Mouse (Mus musculus) midbrain, embryonic 11.5 days (tissue): ENCODE data around the gene Pon2. TPM values are rescaled to one million over a fixed set of nuclear protein-coding genes. Genes with fewer than 3 reads are reported as not detected.
A peak's percentile ranks its signal among the peaks of the same experiment; 100 is the strongest.

Experiments used
- ATAC-seq: fragments of 200-750 bp; cut with Nextera tagmentation; 2 replicates; pipeline ENCODE4 v1.8.0; 2017; ENCODE audit warnings: moderate TSS enrichment, moderate library complexity; ENCODE audit not compliant: low FRiP score
- DNase-seq: peaks from one replicate; pipeline ENCODE4 v3.0.0; 2015; ENCODE audit warnings: low spot score; ENCODE audit errors: missing footprints
- H3K27ac ChIP-seq: fragments of 300-500 bp; sonication (generic); 2 replicates; pipeline ENCODE4 v1.5.1; 2014; ENCODE audit warnings: low read depth, low read length
- H3K27me3 ChIP-seq: fragments of 300-500 bp; sonication (generic); 2 replicates; pipeline ENCODE4 v1.6.1; 2014; ENCODE audit warnings: mild to moderate bottlenecking, low read length, moderate library complexity, mixed read lengths; ENCODE audit not compliant: control insufficient read depth, insufficient read depth
- H3K36me3 ChIP-seq: fragments of 300-500 bp; sonication (generic); 2 replicates; pipeline ENCODE4 v1.6.1; 2014; ENCODE audit warnings: mild to moderate bottlenecking, low read length, moderate library complexity, mixed read lengths; ENCODE audit not compliant: control insufficient read depth, insufficient read depth
- H3K4me1 ChIP-seq: fragments of 300-500 bp; sonication (generic); 2 replicates; pipeline ENCODE4 v1.6.1; 2014; ENCODE audit warnings: low read length; ENCODE audit not compliant: control insufficient read depth, insufficient read depth
- H3K4me2 ChIP-seq: fragments of 300-500 bp; sonication (generic); 2 replicates; pipeline ENCODE4 v1.6.1; 2014; ENCODE audit warnings: mild to moderate bottlenecking, moderate library complexity
- H3K4me3 ChIP-seq: fragments of 300-500 bp; sonication (generic); 2 replicates; pipeline ENCODE4 v1.5.1; 2014; ENCODE audit warnings: low read depth, low read length
- H3K9ac ChIP-seq: fragments of 300-500 bp; sonication (generic); 2 replicates; pipeline ENCODE4 v1.6.1; 2014; ENCODE audit warnings: low read length
- H3K9me3 ChIP-seq: fragments of 300-500 bp; sonication (generic); 2 replicates; pipeline ENCODE4 v1.6.1; 2016; ENCODE audit warnings: low read length; ENCODE audit not compliant: control insufficient read depth
- WGBS: fragments of 180-500 bp; shearing (Covaris S2); extraction: QIAGEN DNeasy Blood & Tissue Kit; methylation state at CpG from one replicate; pipeline ENCODE4 v1.1.7; 2014; 5-methylcytosine and 5-hydroxymethylcytosine counted together
- polyA plus RNA-seq: library from polyadenylated mRNA; unstranded; fragments of >200 nt; fragmentation: Nextera tagmentation; extraction: Ambion mirVana; gene quantifications from 2 replicates; pipeline ENCODE4 v1.2.1, GENCODE M21; 2014

Pon2 gene
- polyA plus RNA-seq, 1 experiment from 2014 or later = 23.0 TPM

DNA sequence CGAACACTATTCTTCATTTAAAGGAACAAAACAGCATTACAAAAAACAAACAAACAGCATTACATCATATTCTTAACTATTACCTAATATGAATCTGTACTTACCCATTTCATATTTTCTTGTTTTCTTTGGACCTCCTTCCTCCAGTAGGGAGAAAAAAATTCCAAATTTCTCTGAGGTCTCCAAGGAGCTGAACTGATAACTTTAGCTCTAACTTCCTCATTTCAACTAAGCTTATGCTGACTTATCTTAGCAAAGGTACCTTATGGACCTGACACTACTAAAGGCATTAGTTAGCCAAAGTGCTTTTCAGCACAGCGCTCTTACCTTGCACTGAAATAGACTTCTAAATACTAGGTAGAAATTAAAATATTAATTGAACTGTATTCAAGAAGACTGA lies 43.4 kb downstream of the Pon2 start:
- Histone ChIP-seq H3K4me1 (0 out of 2 replicates have a peak, but pooled peaks cover 3% of the 10 kb centered on the region), H3K4me2 (no peak overlapping the region), H3K36me3 (no peaks in the 10 kb centered on the region), H3K27ac (no peak overlapping the region), H3K9me3 (no peaks in the 10 kb centered on the region), H3K27me3 (no peaks in the 10 kb centered on the region), H3K4me3 (no peak overlapping the region), H3K9ac (no peak overlapping the region)
- ATAC-seq = no peak
- WGBS = 99% methylated on average over 2 of the region's 2 CpGs
- DNase-seq = peak; percentile 64

DNA sequence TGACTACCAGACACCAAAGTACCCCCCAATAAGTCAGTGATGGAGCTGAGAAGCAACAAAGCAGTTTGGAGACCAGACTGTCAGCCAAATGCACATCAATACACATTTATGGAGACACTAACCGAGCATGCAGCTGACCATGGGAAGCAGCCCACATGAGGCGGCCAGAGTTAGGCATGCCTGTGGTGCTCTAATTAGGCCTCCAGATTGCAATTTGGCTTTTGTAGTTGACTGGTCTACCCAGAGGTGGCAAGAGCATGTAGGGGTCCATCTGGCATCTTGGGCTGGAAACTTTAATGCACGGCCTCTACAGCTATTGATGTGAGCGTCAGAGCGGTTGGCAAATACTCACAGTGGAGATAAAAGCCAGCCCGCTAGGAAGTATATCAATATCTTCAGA lies 52.3 kb downstream of the Pon2 start:
- DNase-seq (no peak), ATAC-seq (no peak)
- H3K4me3 ChIP-seq = no peak overlapping the region
- H3K27ac ChIP-seq = no peak overlapping the region
- no peak overlapping the region for H3K9ac ChIP-seq
- no peaks in the 10 kb centered on the region for H3K9me3 ChIP-seq
- no peaks in the 10 kb centered on the region for H3K36me3 ChIP-seq
- no peaks in the 10 kb centered on the region for H3K27me3 ChIP-seq
- no peaks in the 10 kb centered on the region for H3K4me1 ChIP-seq
- WGBS = 95% methylated on average over 6 of the region's 6 CpGs
- no peak overlapping the region for H3K4me2 ChIP-seq

- Histone ChIP-seq H3K4me1 (no peaks in the 10 kb centered on the region), H3K4me3 (no peak overlapping the region), H3K27ac (no peak overlapping the region), H3K27me3 (no peaks in the 10 kb centered on the region), H3K9me3 (no peaks in the 10 kb centered on the region), H3K36me3 (no peaks in the 10 kb centered on the region), H3K9ac (no peak overlapping the region), H3K4me2 (no peak overlapping the region)
- no peak for DNase-seq
- ATAC-seq = no peak
- 98% methylated on average over 3 of the region's 3 CpGs for WGBS
Observed at GRCm38 (mm10) chr6:5238799-5239198, 59.5 kb downstream of the Pon2 start.

GRCm38 (mm10) chr6:5237510-5237909 lies 60.7 kb downstream of the Pon2 start:
- 85% methylated on average over 4 of the region's 4 CpGs for WGBS
- H3K4me1 ChIP-seq = no peaks in the 10 kb centered on the region
- ATAC-seq = no peak

DNA sequence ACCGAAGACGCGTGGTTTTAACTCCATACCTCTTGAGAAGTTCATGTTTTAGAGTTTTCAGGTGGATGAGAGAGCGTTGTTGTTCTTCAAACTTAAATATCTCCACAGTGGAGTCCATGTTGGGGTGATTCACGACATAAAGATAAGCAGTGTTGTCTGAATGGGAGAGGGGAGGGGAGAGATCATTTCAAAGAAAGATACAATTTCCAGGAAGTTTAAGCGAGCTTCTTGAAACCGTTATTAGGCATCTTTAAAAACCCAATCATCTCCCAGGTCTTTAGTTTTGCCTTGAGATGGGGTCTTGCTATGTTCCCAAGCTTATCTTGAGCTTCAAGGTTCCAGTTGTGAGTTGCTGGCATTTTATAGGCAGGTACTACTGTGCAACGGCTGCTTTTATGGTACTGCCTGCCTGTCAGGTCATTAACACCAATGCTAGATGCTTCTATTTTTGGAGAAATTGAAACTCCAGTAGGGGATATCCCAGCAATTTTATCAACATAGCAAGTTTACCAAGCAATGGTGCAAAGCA lies 61.3 kb downstream of the Pon2 start:
- Histone ChIP-seq H3K27me3 (no peaks in the 10 kb centered on the region), H3K4me2 (no peak overlapping the region), H3K9me3 (no peaks in the 10 kb centered on the region), H3K27ac (no peak overlapping the region), H3K9ac (no peak overlapping the region), H3K4me1 (no peaks in the 10 kb centered on the region), H3K36me3 (no peaks in the 10 kb centered on the region), H3K4me3 (no peak overlapping the region)
- 80% methylated on average over 8 of the region's 8 CpGs for WGBS
- DNase-seq (no peak), ATAC-seq (no peak)

More at GRCm38 (mm10) chr6:5237510-5237909, 60.7 kb downstream of the Pon2 start:
- Histone ChIP-seq H3K36me3 (no peaks in the 10 kb centered on the region), H3K27ac (no peak overlapping the region), H3K4me3 (no peak overlapping the region), H3K9ac (no peak overlapping the region), H3K9me3 (no peaks in the 10 kb centered on the region), H3K27me3 (no peaks in the 10 kb centered on the region), H3K4me2 (no peak overlapping the region)
- no peak for DNase-seq

GRCm38 (mm10) chr6:5234563-5234962 lies 63.7 kb downstream of the Pon2 start:
- no peak for ATAC-seq

DNA sequence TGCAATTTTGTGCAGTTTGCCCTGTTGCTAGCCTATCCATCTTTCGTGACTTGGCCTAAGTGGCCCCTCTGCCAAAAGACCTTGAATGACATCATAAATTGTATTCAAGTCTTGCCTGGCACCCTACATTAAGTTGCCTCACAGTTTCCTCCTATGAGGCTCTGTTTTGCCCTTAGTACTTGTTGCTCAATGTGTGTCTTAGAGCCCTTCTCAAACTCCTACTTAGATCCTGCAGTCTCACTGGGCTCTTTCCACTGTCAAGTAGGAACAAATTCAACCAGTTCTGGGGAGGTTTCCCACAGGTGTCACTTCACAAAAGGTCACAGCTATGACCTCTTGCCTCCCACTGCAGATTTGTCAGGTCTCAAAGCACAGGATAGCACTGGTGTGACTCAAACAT lies 64.4 kb downstream of the Pon2 start:
- H3K27me3 ChIP-seq = no peaks in the 10 kb centered on the region
- H3K4me3 ChIP-seq = no peak overlapping the region
- H3K4me2 ChIP-seq = no peak overlapping the region
- H3K36me3 ChIP-seq = no peaks in the 10 kb centered on the region
- H3K4me1 ChIP-seq = no peaks in the 10 kb centered on the region
- no peaks in the 10 kb centered on the region for H3K9me3 ChIP-seq
- ATAC-seq = no peak
- no peak overlapping the region for H3K27ac ChIP-seq
- no peak for DNase-seq
- H3K9ac ChIP-seq = no peak overlapping the region
- 96% methylated on average over 1 of the region's 1 CpGs for WGBS

More at GRCm38 (mm10) chr6:5234563-5234962, 63.7 kb downstream of the Pon2 start:
- Histone ChIP-seq H3K4me2 (no peak overlapping the region), H3K4me1 (no peaks in the 10 kb centered on the region), H3K36me3 (no peaks in the 10 kb centered on the region), H3K9ac (no peak overlapping the region), H3K27ac (no peak overlapping the region), H3K27me3 (no peaks in the 10 kb centered on the region), H3K9me3 (no peaks in the 10 kb centered on the region), H3K4me3 (no peak overlapping the region)
- 83% methylated on average over 3 of the region's 3 CpGs for WGBS
- no peak for DNase-seq

GRCm38 (mm10) chr6:5232022-5232421 lies 66.2 kb downstream of the Pon2 start:
- no peaks in the 10 kb centered on the region for H3K9me3 ChIP-seq
- H3K4me1 ChIP-seq = no peaks in the 10 kb centered on the region
- H3K27ac ChIP-seq = no peak overlapping the region
- no peak overlapping the region for H3K9ac ChIP-seq
- H3K4me3 ChIP-seq = no peak overlapping the region
- H3K4me2 ChIP-seq = no peak overlapping the region
- H3K27me3 ChIP-seq = no peaks in the 10 kb centered on the region
- ATAC-seq = no peak
- H3K36me3 ChIP-seq = no peaks in the 10 kb centered on the region
- WGBS = 87% methylated on average over 4 of the region's 4 CpGs
- DNase-seq = no peak

DNA sequence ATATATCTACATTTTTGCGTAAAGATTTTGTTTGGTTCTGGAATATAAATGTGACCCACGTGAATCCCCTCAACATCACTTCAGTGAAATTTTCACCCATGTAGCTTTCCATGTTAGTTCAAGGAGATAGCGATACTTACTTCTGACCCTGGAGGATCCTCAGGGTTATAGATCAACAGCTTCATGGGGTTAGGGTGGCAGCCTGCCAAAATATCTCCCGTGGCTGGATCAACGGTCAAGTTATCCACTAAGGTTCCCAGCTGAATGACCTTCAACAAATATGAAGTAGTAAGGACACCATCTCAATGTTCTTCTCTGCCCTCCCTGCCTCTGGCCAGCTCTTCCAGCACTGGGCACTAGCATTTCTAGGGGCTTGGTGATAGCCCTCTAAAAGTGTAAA lies 68.0 kb downstream of the Pon2 start:
- 89% methylated on average over 5 of the region's 5 CpGs for WGBS
- H3K4me2 ChIP-seq = no peak overlapping the region
- no peak for ATAC-seq
- H3K9me3 ChIP-seq = no peaks in the 10 kb centered on the region
- no peak overlapping the region for H3K27ac ChIP-seq
- DNase-seq = no peak
- H3K4me1 ChIP-seq = no peaks in the 10 kb centered on the region
- no peak overlapping the region for H3K4me3 ChIP-seq
- H3K9ac ChIP-seq = no peak overlapping the region
- H3K27me3 ChIP-seq = no peaks in the 10 kb centered on the region
- H3K36me3 ChIP-seq = no peaks in the 10 kb centered on the region
